Mouse (Mus musculus) liver (tissue): Measurements from ENCODE around the gene Efcab9.

Source experiments
- DNase-seq: peaks from one replicate; pipeline ENCODE4 v3.0.0-alpha.2; 2020; ENCODE audit warnings: mixed read lengths

Gene Efcab9

GRCm38 (mm10) chr11:32488808-32489670 lies 42.8 kb downstream of the Efcab9 start:
- no peak for DNase-seq

- DNase-seq = no peak
These were observed 43.5 kb downstream of the Efcab9 start for GRCm38 (mm10) chr11:32488344-32488743.

DNA sequence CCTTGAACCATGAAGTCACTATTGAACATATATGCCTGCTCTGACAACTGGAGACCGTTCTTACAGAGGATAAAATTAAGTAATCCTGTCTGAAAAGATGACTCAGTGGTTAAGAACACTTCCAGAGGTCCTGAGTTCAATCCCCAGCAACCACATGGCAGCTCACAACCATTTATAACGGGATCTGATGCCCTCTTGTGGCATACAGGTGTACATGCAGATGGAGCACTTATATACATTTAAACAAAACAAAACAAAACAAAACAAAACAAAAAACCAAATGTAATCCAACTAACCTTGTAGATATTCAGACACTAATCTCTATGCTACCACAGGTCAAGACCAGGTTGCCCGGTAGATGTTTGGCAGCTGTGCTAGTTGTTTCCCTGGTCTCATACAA lies 44.4 kb downstream of the Efcab9 start:
- no peak for DNase-seq

DNA sequence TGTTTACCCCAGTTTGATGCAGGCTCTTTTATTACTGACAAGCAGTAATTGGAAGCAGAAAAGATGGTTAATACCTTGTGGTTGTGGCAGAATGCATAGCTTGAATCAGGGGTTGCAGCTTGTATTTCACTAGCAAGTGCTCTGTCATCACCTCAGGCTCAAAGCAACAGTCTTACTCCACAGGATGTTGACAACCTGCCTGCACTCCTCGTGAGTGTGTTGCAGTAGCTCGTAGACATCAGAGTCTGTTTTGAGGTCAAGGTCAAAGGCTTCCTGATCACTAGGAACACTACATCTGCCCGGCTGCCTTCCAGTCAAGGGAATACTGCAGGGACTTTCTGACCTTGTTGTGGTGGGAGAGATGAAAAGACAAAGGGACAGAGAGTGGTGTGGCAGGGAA lies 45.3 kb downstream of the Efcab9 start:
- no peak for DNase-seq

- no peak for DNase-seq
These were observed 46.6 kb downstream of the Efcab9 start for GRCm38 (mm10) chr11:32485290-32485689.

DNA sequence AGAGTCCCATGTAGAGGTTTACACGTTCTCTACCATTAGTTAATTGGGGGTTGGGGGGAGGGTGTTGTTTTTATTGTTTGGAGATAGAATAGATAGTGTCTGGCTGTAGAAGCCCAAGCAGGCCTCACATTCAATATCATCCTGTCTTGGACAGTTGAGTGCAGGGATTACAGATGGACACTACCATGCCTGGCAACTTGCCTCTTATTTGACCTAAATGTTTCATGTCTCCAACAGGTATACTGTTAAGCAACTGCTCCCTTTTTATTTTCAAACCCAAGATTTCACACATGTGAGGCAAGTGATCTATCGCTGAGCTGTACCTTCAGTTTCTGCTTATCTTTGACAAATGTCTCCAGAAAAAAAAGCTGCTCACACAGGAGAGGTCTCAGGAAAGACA lies 50.4 kb downstream of the Efcab9 start:
- no peak for DNase-seq

- DNase-seq = no peak
These were observed 56.2 kb downstream of the Efcab9 start for GRCm38 (mm10) chr11:32475487-32476236.

GRCm38 (mm10) chr11:32474725-32475124 lies 57.2 kb downstream of the Efcab9 start:
- no peak for DNase-seq
